12 mouse cellular contexts compared by ENCODE assay signal in genomic region chr11:118003718-118004117, GRCm38 (mm10). TPM values are rescaled to one million over a fixed set of nuclear protein-coding genes. Genes with fewer than 3 reads are reported as not detected.
A peak's percentile ranks its signal among the peaks of the same experiment; 100 is the strongest.
DNase-seq lines count a peak whose midpoint lies in the region; ATAC-seq and TF ChIP-seq lines count a peak whose summit lies in the region.
"Had no signal": no experiment of that assay in that cellular context is flagged by ENCODE, and none has a peak within 500 bp of the region (broad histone marks: within the 10 kb centered on the region; RNA-seq: fewer than 3 reads in every experiment).

No protein-coding gene starts in this region.

- no peaks in the 10 kb centered on the region; the same call in 1 of the 2 replicates for H3K36me3 ChIP-seq in kidney, adult 2 months (ENCODE audit: control insufficient read depth, insufficient read depth, low read length)
- peaks cover 71% of the 10 kb centered on the region for H3K36me3 ChIP-seq in C2C12 (ENCODE audit: control insufficient read depth, insufficient read depth)
- H3K36me3 ChIP-seq in kidney, embryonic 16.5 days (ENCODE audit: insufficient read depth, low read length): peaks cover 52% of the 10 kb centered on the region
- H3K36me3 ChIP-seq in intestine, postnatal 0 days (ENCODE audit: control insufficient read depth, insufficient read depth): peaks cover 73% of the 10 kb centered on the region

- no peak for TF ChIP-seq CTCF in kidney, adult 2 months (conservative IDR thresholded peaks at IDR 0.05; ENCODE audit: insufficient read depth, insufficient read length, low read depth, low read length)
- no peak for TF ChIP-seq CTCF in C2C12 (IDR thresholded peaks at IDR 0.05; ENCODE audit: control insufficient read depth, insufficient read depth, insufficient read length)
- TF ChIP-seq CTCF in intestine, postnatal 0 days (IDR thresholded peaks at IDR 0.05; ENCODE audit: low read depth): no peak

- peak overlapping the region; percentile 72 for H3K27ac ChIP-seq in kidney, adult 2 months (ENCODE audit: insufficient read depth, low read depth, low read length)
- peak overlapping the region; percentile 78 for H3K27ac ChIP-seq in kidney, embryonic 16.5 days (ENCODE audit: low read length)
- H3K27ac ChIP-seq in intestine, postnatal 0 days (ENCODE audit: low read depth, low read length): no peak overlapping the region
- H3K27ac ChIP-seq: hindbrain, embryonic 10.5 days had no signal

- ATAC-seq in kidney, embryonic 16.5 days (ENCODE audit: low FRiP score, low TSS enrichment): peak; percentile 72
- no peak for ATAC-seq in intestine, postnatal 0 days
- ATAC-seq: intestine, embryonic 16.5 days had no signal

- no peak for TF ChIP-seq POLR2A in kidney, adult 2 months (IDR thresholded peaks at IDR 0.05; ENCODE audit: low read depth, low read length)

- peak overlapping the region; percentile 29 for H3ac ChIP-seq in C2C12 (ENCODE audit: control insufficient read depth, insufficient read length, low read depth)

- H3K9ac ChIP-seq in kidney, embryonic 16.5 days (replicated peaks; ENCODE audit: low read length): no peak overlapping the region
- H3K9ac ChIP-seq in intestine, postnatal 0 days (ENCODE audit: low read depth, low read length): no peak overlapping the region

- peaks cover 85% of the 10 kb centered on the region for H3K79me2 ChIP-seq in C2C12 (ENCODE audit: control insufficient read depth, insufficient read depth)

- no peak overlapping the region for H3K4me3 ChIP-seq in kidney, adult 2 months (ENCODE audit: insufficient read depth, low read depth, low read length)
- H3K4me3 ChIP-seq in C2C12 (ENCODE audit: insufficient read depth, poor library complexity, severe bottlenecking): no peak overlapping the region
- H3K4me3 ChIP-seq in kidney, embryonic 16.5 days (ENCODE audit: low read length): no peak overlapping the region
- no peak overlapping the region for H3K4me3 ChIP-seq in intestine, postnatal 0 days (ENCODE audit: low read depth, low read length)
- H3K4me3 ChIP-seq: hindbrain, embryonic 10.5 days had no signal

- H3K79me3 ChIP-seq in C2C12 (ENCODE audit: low read depth): peaks cover 62% of the 10 kb centered on the region

- H3K4me1 ChIP-seq in kidney, adult 2 months (ENCODE audit: control insufficient read depth, insufficient read depth, low read length): peaks cover 10% of the 10 kb centered on the region
- peaks cover 40% of the 10 kb centered on the region for H3K4me1 ChIP-seq in kidney, embryonic 16.5 days (ENCODE audit: insufficient read depth, low read length)
- H3K4me1 ChIP-seq in intestine, postnatal 0 days (replicated peaks; ENCODE audit: control insufficient read depth, insufficient read depth, low read length): peaks cover 9% of the 10 kb centered on the region

- H3K4me2 ChIP-seq in kidney, embryonic 16.5 days (replicated peaks; ENCODE audit: low read depth, low read length): no peak overlapping the region
- H3K4me2 ChIP-seq in intestine, postnatal 0 days (replicated peaks; ENCODE audit: low read depth): no peak overlapping the region
- H3K4me2 ChIP-seq: midbrain, embryonic 11.5 days had no signal

- no peaks in the 10 kb centered on the region for H3K9me3 ChIP-seq in kidney, embryonic 16.5 days (ENCODE audit: low read length)
- H3K9me3 ChIP-seq in intestine, postnatal 0 days (ENCODE audit: control insufficient read depth): no peaks in the 10 kb centered on the region
- H3K9me3 ChIP-seq: hindbrain, embryonic 10.5 days had no signal

- 47% methylated on average over 5 of the region's 5 CpGs for WGBS in kidney, adult 2 months
- 38% methylated on average over 5 of the region's 5 CpGs for WGBS in kidney, embryonic 16.5 days
- WGBS in intestine, postnatal 0 days: 82% methylated on average over 5 of the region's 5 CpGs

- DNase-seq in kidney, adult 2 months: peak; percentile 56
- DNase-seq in kidney, adult 8-10 months: no peak
- DNase-seq in 3134 (ENCODE audit: extremely low read depth, insufficient read length, low spot score): peak; percentile 79
- no peak for DNase-seq in cerebellum, postnatal 4 days (ENCODE audit: low spot score in 2 of 2)
- DNase-seq: cerebellum, adult 11 months; gastrocnemius, postnatal 36 days had no signal

- no peaks in the 10 kb centered on the region for H3K27me3 ChIP-seq in kidney, adult 2 months (replicated peaks; ENCODE audit: control insufficient read depth, insufficient read depth, low read length)
- no peaks in the 10 kb centered on the region for H3K27me3 ChIP-seq in C2C12 (ENCODE audit: control insufficient read depth, insufficient read depth, insufficient read length)
- no peaks in the 10 kb centered on the region for H3K27me3 ChIP-seq in kidney, embryonic 16.5 days (ENCODE audit: insufficient read depth, low read length)
- H3K27me3 ChIP-seq in intestine, postnatal 0 days (replicated peaks; ENCODE audit: control insufficient read depth, insufficient read depth, low read length): no peaks in the 10 kb centered on the region

TF ChIP-seq in C2C12, 6 proteins besides CTCF, POLR2A, EP300 and RAD21:
- no peak for TF ChIP-seq FOSL1 (IDR thresholded peaks at IDR 0.05; ENCODE audit: insufficient read depth, low read length, poor library complexity, severe bottlenecking)
- peak; percentile 62 for TF ChIP-seq MAX (IDR thresholded peaks at IDR 0.05)
- TF ChIP-seq MYOD1 (IDR thresholded peaks at IDR 0.05; ENCODE audit: control insufficient read depth, insufficient read length, low read depth): peak; percentile 50
- no peak for TF ChIP-seq USF1 (IDR thresholded peaks at IDR 0.05; ENCODE audit: low read depth)
- TF ChIP-seq CEBPB (IDR thresholded peaks at IDR 0.05; ENCODE audit: low read depth): peak; percentile 6

RNA-seq across cellular contexts. Expression of gene Pgs1, which starts 17.6 kb away (rescaled TPM):
- 29.7 and 30.4 TPM in 2 replicates for polyA plus RNA-seq in kidney, adult 2 months (2012; rRNA removed)
- 65.8 TPM for polyA plus RNA-seq in C2C12 (2012; fragmentation: generic; extraction: Trizol)
- 37.5 and 41.8 TPM in 2 replicates for polyA plus RNA-seq in kidney, embryonic 16.5 days (2015; fragmentation: Nextera tagmentation; extraction: Ambion mirVana)
- polyA plus RNA-seq in intestine, postnatal 0 days (2015; fragmentation: Nextera tagmentation; extraction: Ambion mirVana): 23.1 and 24.0 TPM in 2 replicates

RNA-seq across cellular contexts. Expression of gene Socs3, which starts 33.9 kb away (rescaled TPM):
- 4.3 and 5.0 TPM in 2 replicates for polyA plus RNA-seq in kidney, adult 2 months (2012; rRNA removed)
- 12.5 TPM for polyA plus RNA-seq in C2C12 (2012; fragmentation: generic; extraction: Trizol)
- polyA plus RNA-seq in kidney, embryonic 16.5 days (2015; fragmentation: Nextera tagmentation; extraction: Ambion mirVana): 14.6 and 15.9 TPM in 2 replicates
- polyA plus RNA-seq in intestine, postnatal 0 days (2015; fragmentation: Nextera tagmentation; extraction: Ambion mirVana): 15.7 and 15.9 TPM in 2 replicates

Comparison
In these comparisons a context has a peak if more than half of its experiments do, and no peak if none do; other contexts are left out.
1. DNase-seq: peak in kidney, adult 2 months (single experiment) and 3134 (single experiment); none in kidney, adult 8-10 months (0 of 2) and cerebellum, postnatal 4 days (0 of 2).